Mouse (Mus musculus) intestine, embryonic 15.5 days (tissue): ENCODE measurements around the gene Zfp646. TPM values are rescaled to one million over a fixed set of nuclear protein-coding genes. Genes with fewer than 3 reads are reported as not detected.

Source experiments
- polyA plus RNA-seq: library from polyadenylated mRNA; unstranded; fragments of >200 nt; fragmentation: Nextera tagmentation; extraction: Ambion mirVana; gene quantifications from 2 replicates; pipeline ENCODE4 v1.2.1, GENCODE M21; 2015

Zfp646 gene
- polyA plus RNA-seq, 1 experiment from 2014 or later, result 8.6 TPM

Other genes starting within 250 kb of the Zfp646 start
- 48.1 and 52.8 TPM in 2 replicates for gene Bcl7c, start 167.3 kb upstream of the Zfp646 start, polyA plus RNA-seq
- 9.4 and 10.5 TPM in 2 replicates for gene Ctf1, start 163.5 kb upstream of the Zfp646 start, polyA plus RNA-seq
- 0.13 and 0.29 TPM in 2 replicates for gene Ctf2, start 144.1 kb upstream of the Zfp646 start, polyA plus RNA-seq
- gene Fbxl19, start 131.7 kb upstream of the Zfp646 start, polyA plus RNA-seq, result 3.2 and 4.3 TPM in 2 replicates
- gene Orai3, start 106.4 kb upstream of the Zfp646 start, polyA plus RNA-seq, result 22.9 and 25.5 TPM in 2 replicates
- gene Setd1a, start 99.6 kb upstream of the Zfp646 start, polyA plus RNA-seq, result 15.2 and 17.4 TPM in 2 replicates
- not detected in 2 replicates for gene Gm49388, start 90.6 kb upstream of the Zfp646 start, polyA plus RNA-seq
- gene Hsd3b7, start 75.6 kb upstream of the Zfp646 start, polyA plus RNA-seq, result 28.0 and 31.2 TPM in 2 replicates
- gene Stx4a, start 51.9 kb upstream of the Zfp646 start, polyA plus RNA-seq, result 40.6 and 40.7 TPM in 2 replicates
- 3.2 and 3.4 TPM in 2 replicates for gene Stx1b, start 51.7 kb upstream of the Zfp646 start, polyA plus RNA-seq
- 15.5 and 15.6 TPM in 2 replicates for gene Zfp668, start 607 bp downstream of the Zfp646 start, polyA plus RNA-seq
- gene Prss53, start 14.7 kb downstream of the Zfp646 start, polyA plus RNA-seq, result 1.7 and 2.3 TPM in 2 replicates
- not detected in 2 replicates for gene Gm21974, start 19.2 kb downstream of the Zfp646 start, polyA plus RNA-seq
- 203 and 241 TPM in 2 replicates for gene Vkorc1, start 19.4 kb downstream of the Zfp646 start, polyA plus RNA-seq
- 158 and 180 TPM in 2 replicates for gene Bckdk, start 27.9 kb downstream of the Zfp646 start, polyA plus RNA-seq
- gene Kat8, start 36.3 kb downstream of the Zfp646 start, polyA plus RNA-seq, result 31.7 and 32.3 TPM in 2 replicates
- 58.5 and 67.5 TPM in 2 replicates for gene Prss8, start 53.9 kb downstream of the Zfp646 start, polyA plus RNA-seq
- 8.2 and 9.6 TPM in 2 replicates for gene Prss36, start 70.5 kb downstream of the Zfp646 start, polyA plus RNA-seq
- gene Fus, start 91.2 kb downstream of the Zfp646 start, polyA plus RNA-seq, result 306 and 315 TPM in 2 replicates
- gene Pycard, start 117.6 kb downstream of the Zfp646 start, polyA plus RNA-seq, result 418 and 480 TPM in 2 replicates
- gene Trim72, start 127.7 kb downstream of the Zfp646 start, polyA plus RNA-seq, result 0.19 and 0.53 TPM in 2 replicates
- 2.1 TPM in 2 replicates for gene Itgam, start 186.4 kb downstream of the Zfp646 start, polyA plus RNA-seq
- gene Gm49368, start 186.5 kb downstream of the Zfp646 start, polyA plus RNA-seq, result not detected in 2 replicates